Mouse (Mus musculus) right cerebral cortex, postnatal 10 days (tissue): Measurements from ENCODE around the gene Pxdc1.

Experiments used
- DNase-seq, 2 experiments: peaks; one replicate each; pipeline ENCODE4 v3.0.0; 2021; ENCODE audit warnings: low spot score in 2 of 2

Pxdc1 gene

GRCm38 (mm10) chr13:34653391-34653790 lies at the start of gene Pxdc1:
TSS of gene Pxdc1 (minus strand) at chr13:34653486.
- no peak for DNase-seq

GRCm38 (mm10) chr13:34700630-34701029 lies 47.3 kb upstream of the Pxdc1 start:
- DNase-seq: no peak

GRCm38 (mm10) chr13:34700091-34700490 lies 46.8 kb upstream of the Pxdc1 start:
- DNase-seq: no peak

GRCm38 (mm10) chr13:34696734-34697332 lies 43.5 kb upstream of the Pxdc1 start:
- DNase-seq: no peak

- no peak for DNase-seq
Observed at GRCm38 (mm10) chr13:34693111-34693510, 39.8 kb upstream of the Pxdc1 start.

GRCm38 (mm10) chr13:34691049-34691448 lies 37.8 kb upstream of the Pxdc1 start:
- DNase-seq: no peak

- no peak for DNase-seq
Observed at GRCm38 (mm10) chr13:34685008-34685765, 31.9 kb upstream of the Pxdc1 start.

- DNase-seq: no peak
Observed at GRCm38 (mm10) chr13:34683762-34684488, 30.6 kb upstream of the Pxdc1 start.

- no peak for DNase-seq
Observed at GRCm38 (mm10) chr13:34683270-34683669, 30.0 kb upstream of the Pxdc1 start.

- no peak for DNase-seq
Observed at GRCm38 (mm10) chr13:34676507-34676906, 23.2 kb upstream of the Pxdc1 start.

GRCm38 (mm10) chr13:34675847-34676383 lies 22.6 kb upstream of the Pxdc1 start:
- peak in 1 of 2 experiments; percentile 39 for DNase-seq

- no peak for DNase-seq
Observed at GRCm38 (mm10) chr13:34673354-34673753, 20.1 kb upstream of the Pxdc1 start.

GRCm38 (mm10) chr13:34669919-34670865 lies 16.9 kb upstream of the Pxdc1 start:
- no peak for DNase-seq

- DNase-seq: no peak
Observed at GRCm38 (mm10) chr13:34667197-34667596, 13.9 kb upstream of the Pxdc1 start.

GRCm38 (mm10) chr13:34665074-34665473 lies 11.8 kb upstream of the Pxdc1 start:
- DNase-seq: no peak

GRCm38 (mm10) chr13:34663762-34664161 lies 10.5 kb upstream of the Pxdc1 start:
- DNase-seq: no peak

GRCm38 (mm10) chr13:34659507-34659906 lies 6.2 kb upstream of the Pxdc1 start:
- no peak for DNase-seq

GRCm38 (mm10) chr13:34656351-34656750 lies 3.1 kb upstream of the Pxdc1 start:
- no peak for DNase-seq

GRCm38 (mm10) chr13:34652353-34653241 lies 689 bp downstream of the Pxdc1 start:
- DNase-seq: peak; percentile 57 to 65

- DNase-seq: no peak
Observed at GRCm38 (mm10) chr13:34652016-34652352, 1.3 kb downstream of the Pxdc1 start.
